Mouse (Mus musculus) ES-Bruce4 (cell line): ENCODE measurements around the gene Noct.

Source experiments
- CTCF ChIP-seq: IDR thresholded peaks from one replicate; pipeline ENCODE4 v1.8.1; 2011; ENCODE audit warnings: low read depth, low read length
- POLR2A ChIP-seq: IDR thresholded peaks from one replicate; pipeline ENCODE4 v1.8.1; 2011; ENCODE audit warnings: low read length; ENCODE audit not compliant: insufficient read depth

- no peak for TF ChIP-seq CTCF
- TF ChIP-seq POLR2A = no peak
Measured at GRCm38 (mm10) chr3:51195736-51196135, 28.5 kb upstream of the Noct start.
